Mouse (Mus musculus) ovary, postnatal 14 days (tissue): ENCODE results near the gene Prrxl1.

ENCODE experiments used
- DNase-seq: peaks from one replicate; pipeline ENCODE4 v3.0.0; 2022; ENCODE audit warnings: low spot score

The Prrxl1 gene

GRCm38 (mm10) chr14:32599290-32600041, at the start of gene Prrxl1:
Gene Prrxl1 (plus strand): TSS chr14:32599407.
- no peak for DNase-seq

DNA sequence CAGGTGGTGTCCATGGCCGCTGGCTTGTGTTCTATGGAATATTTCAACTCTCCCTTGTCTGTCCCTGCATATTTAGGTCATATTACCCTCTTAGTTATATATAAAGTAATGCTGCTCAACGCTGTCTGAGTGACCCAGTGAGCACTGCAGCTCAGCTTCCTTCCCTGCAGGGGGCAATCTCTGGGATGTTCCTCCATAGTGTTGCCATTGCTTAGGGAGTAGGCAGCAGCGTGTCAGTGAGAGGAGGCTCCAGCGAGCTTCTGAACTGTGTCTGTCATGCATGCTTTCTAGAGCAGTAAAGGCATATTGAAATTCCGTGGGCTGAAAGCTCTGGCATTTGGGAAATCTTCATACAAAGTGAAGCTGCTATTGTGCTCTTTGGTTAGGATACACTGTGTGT, 47.4 kb upstream of the Prrxl1 start:
- DNase-seq, result no peak

DNA sequence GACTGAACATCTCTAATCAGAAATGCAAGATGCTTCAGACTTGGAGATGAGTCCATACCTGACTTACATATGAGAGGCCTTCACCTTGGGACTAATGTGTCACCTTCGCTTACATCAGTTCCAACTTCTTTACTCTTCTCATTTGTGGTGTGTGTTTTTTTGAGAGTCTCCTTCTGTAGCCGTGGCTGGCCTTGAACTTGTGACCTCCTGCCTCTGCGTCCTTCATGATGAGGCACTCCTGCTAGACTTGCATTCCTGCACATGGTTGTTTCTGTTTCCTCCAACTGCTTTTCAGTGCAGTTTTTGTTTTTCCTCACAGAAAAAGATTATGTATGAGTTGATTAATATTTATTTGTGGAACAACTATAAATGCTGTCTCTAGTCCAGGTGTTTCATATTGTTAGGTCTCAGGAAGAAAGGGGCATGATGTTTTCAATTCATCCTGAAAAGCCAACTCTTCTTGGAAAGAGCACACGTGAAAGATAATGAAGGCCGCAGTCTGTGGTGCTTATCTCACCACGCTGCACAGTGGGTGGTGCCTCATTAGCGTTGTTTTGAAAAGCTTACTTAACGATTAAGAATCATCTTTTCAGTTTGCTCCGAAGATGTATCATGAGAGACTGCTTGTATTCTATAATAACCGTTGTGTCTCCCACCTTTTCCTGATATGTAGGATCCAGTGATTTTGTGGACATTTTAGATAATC, 45.9 kb upstream of the Prrxl1 start:
- DNase-seq, result no peak

GRCm38 (mm10) chr14:32554860-32555526, 44.2 kb upstream of the Prrxl1 start:
- no peak for DNase-seq

GRCm38 (mm10) chr14:32561428-32561827, 37.8 kb upstream of the Prrxl1 start:
- DNase-seq, result no peak

GRCm38 (mm10) chr14:32563661-32564060, 35.5 kb upstream of the Prrxl1 start:
- DNase-seq, result no peak

- DNase-seq, result no peak
Measured at GRCm38 (mm10) chr14:32572519-32572918, 26.7 kb upstream of the Prrxl1 start.

- DNase-seq, result no peak
Measured at GRCm38 (mm10) chr14:32578420-32578819, 20.8 kb upstream of the Prrxl1 start.

GRCm38 (mm10) chr14:32583696-32584095, 15.5 kb upstream of the Prrxl1 start:
- DNase-seq, result no peak

GRCm38 (mm10) chr14:32587013-32587784, 12.0 kb upstream of the Prrxl1 start:
- DNase-seq, result peak; percentile 78

GRCm38 (mm10) chr14:32590377-32590776, 8.8 kb upstream of the Prrxl1 start:
- DNase-seq, result no peak

DNA sequence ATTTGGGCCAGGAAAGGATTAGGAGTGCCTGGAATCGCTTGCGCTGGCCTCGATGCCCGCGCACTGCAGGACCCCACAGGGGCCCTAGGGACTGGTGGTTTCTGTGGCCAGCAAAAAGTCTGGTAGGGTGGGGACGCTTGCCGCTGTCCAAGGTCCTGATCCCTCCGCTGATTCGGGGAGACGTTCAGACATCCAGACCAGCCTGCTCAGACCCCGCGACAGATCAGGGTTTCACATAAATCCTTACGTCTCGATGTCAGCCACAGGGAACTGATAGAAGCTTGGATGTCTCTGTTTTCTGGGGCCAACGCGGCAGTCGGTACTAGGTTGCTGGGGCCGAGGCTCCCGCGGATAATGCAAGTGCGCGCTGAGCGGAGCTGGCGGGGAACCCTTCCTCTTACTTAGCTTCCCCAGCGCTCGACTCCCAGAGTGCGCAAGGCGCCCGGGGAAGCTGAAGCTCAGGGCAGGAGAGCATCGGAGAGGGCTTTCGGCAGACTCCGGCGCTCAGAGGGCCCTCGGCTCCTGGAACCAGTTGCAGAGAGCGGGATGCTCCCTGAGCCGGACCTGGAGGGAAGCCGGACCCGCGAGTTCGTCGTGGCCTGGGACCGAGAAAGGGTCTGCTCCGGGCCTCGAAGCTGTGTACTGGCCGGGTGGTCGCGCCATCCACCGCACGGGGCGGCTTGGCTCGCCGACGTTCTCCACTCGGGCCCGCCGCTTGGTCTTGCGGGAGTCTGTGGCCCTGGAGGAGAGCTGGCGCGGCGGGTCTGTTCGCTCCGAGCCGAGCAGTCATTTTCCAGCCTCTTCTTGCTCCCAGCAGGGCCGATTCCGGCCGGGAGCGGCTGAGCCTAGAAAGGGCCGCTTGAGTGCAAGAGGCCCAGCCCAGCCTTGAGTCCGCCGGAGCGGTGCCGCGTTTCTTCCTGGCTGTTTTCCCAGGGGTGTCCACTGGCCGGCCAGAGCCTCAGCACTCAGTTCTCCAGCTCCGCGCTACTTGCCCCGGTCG, 1.7 kb upstream of the Prrxl1 start:
- peak; percentile 70 for DNase-seq

- no peak for DNase-seq
Measured at GRCm38 (mm10) chr14:32598437-32599219, 579 bp upstream of the Prrxl1 start.

DNA sequence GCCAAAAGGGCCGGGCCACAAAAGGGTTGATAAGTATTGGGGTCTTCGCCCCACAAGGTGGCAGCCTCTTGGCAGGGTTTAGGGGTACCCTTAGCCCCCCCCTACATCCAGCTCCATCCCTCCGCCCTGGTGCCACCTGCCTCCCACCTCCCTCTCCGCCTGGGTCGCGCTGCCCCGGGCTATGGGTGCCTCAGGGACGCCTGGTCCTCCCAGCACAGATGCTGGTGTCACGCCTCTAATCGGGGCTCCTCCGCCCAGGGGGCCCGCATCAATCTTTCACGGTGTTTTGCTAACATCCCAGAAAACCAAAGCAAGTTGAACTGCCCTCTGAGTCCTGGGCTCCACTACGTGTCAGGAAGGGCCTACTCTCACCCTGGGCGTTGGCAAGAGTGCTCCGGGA, 903 bp downstream of the Prrxl1 start:
- no peak for DNase-seq

GRCm38 (mm10) chr14:32605508-32605907, 6.3 kb downstream of the Prrxl1 start:
- DNase-seq, result no peak

GRCm38 (mm10) chr14:32606316-32606715, 7.1 kb downstream of the Prrxl1 start:
- no peak for DNase-seq

DNA sequence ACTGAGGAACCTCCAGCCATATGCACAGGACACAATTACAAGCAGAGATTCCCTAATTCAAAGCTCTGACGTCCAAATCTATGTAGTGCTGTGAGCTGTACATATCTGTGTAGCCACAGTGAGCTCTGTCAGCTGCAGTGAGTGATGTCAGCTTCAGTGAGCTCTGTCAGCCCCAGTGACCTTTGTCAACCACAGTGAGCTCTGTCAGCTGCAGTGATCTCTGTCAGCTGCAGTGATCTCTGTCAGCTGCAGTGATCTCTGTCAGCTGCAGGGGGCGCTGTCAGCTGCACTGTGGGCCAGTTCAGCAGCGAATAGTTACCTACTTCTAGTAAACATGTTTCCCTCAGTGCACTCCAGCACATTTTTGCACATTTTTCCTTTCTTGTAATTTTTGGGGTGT, 10.2 kb downstream of the Prrxl1 start:
- DNase-seq, result peak; percentile 41

DNA sequence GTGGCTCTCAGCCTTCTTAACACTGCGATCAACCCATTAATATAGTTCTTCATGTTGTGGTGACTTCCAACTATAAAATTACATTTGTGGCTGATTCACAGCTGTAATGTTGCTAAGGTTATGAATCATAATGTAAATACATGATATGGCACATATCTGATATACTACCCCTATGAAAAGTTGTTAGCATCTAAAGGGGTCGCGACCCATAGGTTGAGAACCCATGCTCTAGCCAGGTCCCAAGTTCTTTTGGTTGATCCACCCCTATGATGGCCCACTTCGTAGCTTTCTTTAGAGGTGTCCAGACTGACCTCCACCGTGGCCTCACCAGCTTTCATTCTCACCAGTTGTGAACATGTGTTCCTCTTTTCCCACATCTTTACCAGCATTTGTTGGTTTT, 18.0 kb downstream of the Prrxl1 start:
- DNase-seq, result no peak

DNA sequence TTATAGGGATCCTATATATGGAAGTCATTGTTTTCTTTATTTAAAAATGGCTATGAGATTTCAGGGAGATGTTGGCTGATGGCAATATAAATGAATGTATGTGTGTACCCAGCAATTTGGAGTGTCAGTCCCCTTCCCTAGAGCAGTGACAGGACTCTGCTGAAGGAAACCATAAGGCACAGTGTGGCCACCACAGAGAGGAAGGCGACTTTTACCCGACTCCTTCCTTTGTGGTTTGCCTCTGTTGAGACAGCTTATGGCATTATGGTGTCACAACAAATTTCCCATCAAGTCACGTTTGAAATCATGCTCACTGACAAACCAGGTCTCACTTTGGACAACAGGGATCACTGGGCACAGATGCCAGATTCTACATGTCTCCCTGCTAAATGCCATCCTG, 25.0 kb downstream of the Prrxl1 start:
- DNase-seq, result no peak

GRCm38 (mm10) chr14:32624811-32625210, 25.6 kb downstream of the Prrxl1 start:
- DNase-seq, result no peak
